Mouse (Mus musculus): ENCODE data around the gene Med29. TPM values are rescaled to one million over a fixed set of nuclear protein-coding genes. Genes with fewer than 3 reads are reported as not detected.
A peak's percentile ranks its signal among the peaks of the same experiment; 100 is the strongest.
"Not testable (repeated sequence)": the region's sequence is repeated elsewhere in the genome, so short reads cannot be mapped to it uniquely, and the experiment has no call there.

The Med29 gene
- polyA plus RNA-seq, 1 experiment from 2014 or later: 48.3 TPM

GRCm38 (mm10) chr7:28390331-28390730 lies 2.2 kb downstream of the Med29 start:
- Histone ChIP-seq H3K9me3 (no peaks in the 10 kb centered on the region), H3K4me1 (replicated peaks) (peaks cover 19% of the 10 kb centered on the region), H3K27ac (no peak overlapping the region), H3K36me3 (peaks cover 22% of the 10 kb centered on the region), H3K4me3 (replicated peaks) (no peak overlapping the region), H3K27me3 (replicated peaks) (no peaks in the 10 kb centered on the region), H3K9ac (no peak overlapping the region), H3K4me2 (replicated peaks) (no peak overlapping the region)
- no peak for ATAC-seq
- WGBS: 96% methylated on average over 3 of the region's 3 CpGs

- 0 out of 2 replicates have a peak, but pooled peaks cover 18% of the 10 kb centered on the region for H3K36me3 ChIP-seq
- H3K4me1 ChIP-seq (replicated peaks): peaks cover 26% of the 10 kb centered on the region
- H3K27me3 ChIP-seq (replicated peaks); H3K27ac ChIP-seq; H3K9me3 ChIP-seq; ATAC-seq; H3K4me2 ChIP-seq (replicated peaks); H3K4me3 ChIP-seq (replicated peaks); H3K9ac ChIP-seq: not testable (repeated sequence)
- 84% methylated on average over 7 of the region's 7 CpGs for WGBS
Observed at GRCm38 (mm10) chr7:28387384-28387783, 5.1 kb downstream of the Med29 start.

- Histone ChIP-seq H3K4me1 (replicated peaks) (peaks cover 28% of the 10 kb centered on the region), H3K36me3 (0 out of 2 replicates have a peak, but pooled peaks cover 18% of the 10 kb centered on the region)
- not testable (repeated sequence) for H3K27me3 ChIP-seq (replicated peaks); H3K4me3 ChIP-seq (replicated peaks); H3K4me2 ChIP-seq (replicated peaks); H3K9me3 ChIP-seq; H3K27ac ChIP-seq; ATAC-seq; H3K9ac ChIP-seq
- 82% methylated on average over 6 of the region's 6 CpGs for WGBS
Observed at GRCm38 (mm10) chr7:28386877-28387276, 5.6 kb downstream of the Med29 start.

GRCm38 (mm10) chr7:28386462-28386861 lies 6.0 kb downstream of the Med29 start:
- Histone ChIP-seq H3K9ac (no peak overlapping the region), H3K4me3 (replicated peaks) (no peak overlapping the region), H3K27me3 (replicated peaks) (no peaks in the 10 kb centered on the region), H3K4me2 (replicated peaks) (no peak overlapping the region), H3K4me1 (replicated peaks) (peaks cover 29% of the 10 kb centered on the region), H3K36me3 (0 out of 2 replicates have a peak, but pooled peaks cover 18% of the 10 kb centered on the region), H3K9me3 (no peaks in the 10 kb centered on the region), H3K27ac (0 out of 2 replicates have a peak overlapping the region, but pooled peaks have one; percentile 0)
- 5% methylated on average over 4 of the region's 4 CpGs for WGBS
- peak; percentile 29 for ATAC-seq

GRCm38 (mm10) chr7:28386007-28386406 lies 6.5 kb downstream of the Med29 start:
- H3K27me3 ChIP-seq (replicated peaks): no peaks in the 10 kb centered on the region
- ATAC-seq: no peak
- 0 out of 2 replicates have a peak, but pooled peaks cover 18% of the 10 kb centered on the region for H3K36me3 ChIP-seq
- H3K4me1 ChIP-seq (replicated peaks): peaks cover 32% of the 10 kb centered on the region
- H3K27ac ChIP-seq: 0 out of 2 replicates have a peak overlapping the region, but pooled peaks have one; percentile 0
- H3K4me2 ChIP-seq (replicated peaks): no peak overlapping the region
- no peaks in the 10 kb centered on the region for H3K9me3 ChIP-seq
- WGBS: 79% methylated on average over 7 of the region's 7 CpGs
- H3K4me3 ChIP-seq (replicated peaks): no peak overlapping the region
- H3K9ac ChIP-seq: no peak overlapping the region

- H3K9me3 ChIP-seq: no peaks in the 10 kb centered on the region
- H3K9ac ChIP-seq: no peak overlapping the region
- ATAC-seq: no peak
- H3K27ac ChIP-seq: no peak overlapping the region
- H3K4me3 ChIP-seq (replicated peaks): no peak overlapping the region
- WGBS: 93% methylated on average over 9 of the region's 9 CpGs
- H3K36me3 ChIP-seq: 0 out of 2 replicates have a peak, but pooled peaks cover 13% of the 10 kb centered on the region
- no peaks in the 10 kb centered on the region for H3K27me3 ChIP-seq (replicated peaks)
- peaks cover 41% of the 10 kb centered on the region for H3K4me1 ChIP-seq (replicated peaks)
- no peak overlapping the region for H3K4me2 ChIP-seq (replicated peaks)
Observed at GRCm38 (mm10) chr7:28385196-28385595, 7.3 kb downstream of the Med29 start.

GRCm38 (mm10) chr7:28384162-28384561 lies 8.3 kb downstream of the Med29 start:
- no peak overlapping the region for H3K4me3 ChIP-seq (replicated peaks)
- H3K27ac ChIP-seq: peak overlapping the region; percentile 98; the same call in 1 of the 2 replicates
- H3K27me3 ChIP-seq (replicated peaks): no peaks in the 10 kb centered on the region
- 80% methylated on average over 6 of the region's 6 CpGs for WGBS
- no peak overlapping the region for H3K9ac ChIP-seq
- no peaks in the 10 kb centered on the region for H3K9me3 ChIP-seq
- no peak overlapping the region for H3K4me2 ChIP-seq (replicated peaks)
- 0 out of 2 replicates have a peak, but pooled peaks cover 8% of the 10 kb centered on the region for H3K36me3 ChIP-seq
- ATAC-seq: no peak
- H3K4me1 ChIP-seq (replicated peaks): peaks cover 43% of the 10 kb centered on the region

GRCm38 (mm10) chr7:28383606-28384005 lies 8.9 kb downstream of the Med29 start:
- Histone ChIP-seq H3K27me3 (replicated peaks) (no peaks in the 10 kb centered on the region), H3K4me2 (replicated peaks) (peak overlapping the region; percentile 71; the same call in 1 of the 2 replicates), H3K27ac (peak overlapping the region; percentile 98), H3K36me3 (0 out of 2 replicates have a peak, but pooled peaks cover 3% of the 10 kb centered on the region), H3K9ac (no peak overlapping the region), H3K9me3 (no peaks in the 10 kb centered on the region), H3K4me3 (replicated peaks) (no peak overlapping the region), H3K4me1 (replicated peaks) (peaks cover 43% of the 10 kb centered on the region)
- ATAC-seq: no peak
- WGBS: 74% methylated on average over 4 of the region's 4 CpGs

- H3K4me1 ChIP-seq (replicated peaks): peaks cover 45% of the 10 kb centered on the region
- peak overlapping the region; percentile 98 for H3K27ac ChIP-seq
- peak overlapping the region; percentile 71 for H3K4me2 ChIP-seq (replicated peaks)
- WGBS: 36% methylated on average over 11 of the region's 11 CpGs
- H3K9me3 ChIP-seq: no peaks in the 10 kb centered on the region
- no peaks in the 10 kb centered on the region for H3K27me3 ChIP-seq (replicated peaks)
- ATAC-seq: peak; percentile 68
- 0 out of 2 replicates have a peak, but pooled peaks cover 3% of the 10 kb centered on the region for H3K36me3 ChIP-seq
- no peak overlapping the region for H3K9ac ChIP-seq
- peak overlapping the region; percentile 6; the same call in 1 of the 2 replicates for H3K4me3 ChIP-seq (replicated peaks)
Observed at GRCm38 (mm10) chr7:28382981-28383396, 9.5 kb downstream of the Med29 start.

GRCm38 (mm10) chr7:28382347-28382951 lies 10.1 kb downstream of the Med29 start:
- Histone ChIP-seq H3K9me3 (no peaks in the 10 kb centered on the region), H3K36me3 (0 out of 2 replicates have a peak, but pooled peaks cover 3% of the 10 kb centered on the region), H3K4me1 (replicated peaks) (peaks cover 50% of the 10 kb centered on the region), H3K27me3 (replicated peaks) (no peaks in the 10 kb centered on the region), H3K9ac (peak overlapping the region; percentile 23; the same call in 1 of the 2 replicates), H3K4me3 (replicated peaks) (peak overlapping the region; percentile 31; the same call in 1 of the 2 replicates), H3K27ac (peak overlapping the region; percentile 98), H3K4me2 (replicated peaks) (peak overlapping the region; percentile 71)
- ATAC-seq: peak; percentile 1
- 50% methylated on average over 9 of the region's 12 CpGs for WGBS

GRCm38 (mm10) chr7:28381938-28382337 lies 10.6 kb downstream of the Med29 start:
- Histone ChIP-seq H3K4me2 (replicated peaks) (peak overlapping the region; percentile 71), H3K36me3 (0 out of 2 replicates have a peak, but pooled peaks cover 3% of the 10 kb centered on the region), H3K4me1 (replicated peaks) (peaks cover 55% of the 10 kb centered on the region), H3K9me3 (no peaks in the 10 kb centered on the region), H3K27ac (peak overlapping the region; percentile 98), H3K27me3 (replicated peaks) (no peaks in the 10 kb centered on the region), H3K4me3 (replicated peaks) (peak overlapping the region; percentile 31), H3K9ac (peak overlapping the region; percentile 62)
- WGBS: 1% methylated on average over 20 of the region's 20 CpGs
- peak; percentile 41 for ATAC-seq

GRCm38 (mm10) chr7:28381017-28381790 lies 11.3 kb downstream of the Med29 start:
- Histone ChIP-seq H3K27ac (peak overlapping the region; percentile 98), H3K9me3 (no peaks in the 10 kb centered on the region), H3K4me1 (replicated peaks) (peaks cover 58% of the 10 kb centered on the region), H3K4me2 (replicated peaks) (peak overlapping the region; percentile 71), H3K4me3 (replicated peaks) (peak overlapping the region; percentile 31), H3K36me3 (0 out of 2 replicates have a peak, but pooled peaks cover 3% of the 10 kb centered on the region), H3K27me3 (replicated peaks) (no peaks in the 10 kb centered on the region), H3K9ac (peak overlapping the region; percentile 62)
- ATAC-seq: peak; percentile 24
- 4% methylated on average over 30 of the region's 30 CpGs for WGBS

Data from intestine, embryonic 15.5 days (tissue).